Mouse (Mus musculus): Measurements from ENCODE around the gene Arcn1. TPM values are rescaled to one million over a fixed set of nuclear protein-coding genes. Genes with fewer than 3 reads are reported as not detected.

Arcn1 gene
- 92.3 and 104 TPM in 2 replicates for polyA plus RNA-seq (2015; fragmentation: Nextera tagmentation; extraction: Ambion mirVana)

DNA sequence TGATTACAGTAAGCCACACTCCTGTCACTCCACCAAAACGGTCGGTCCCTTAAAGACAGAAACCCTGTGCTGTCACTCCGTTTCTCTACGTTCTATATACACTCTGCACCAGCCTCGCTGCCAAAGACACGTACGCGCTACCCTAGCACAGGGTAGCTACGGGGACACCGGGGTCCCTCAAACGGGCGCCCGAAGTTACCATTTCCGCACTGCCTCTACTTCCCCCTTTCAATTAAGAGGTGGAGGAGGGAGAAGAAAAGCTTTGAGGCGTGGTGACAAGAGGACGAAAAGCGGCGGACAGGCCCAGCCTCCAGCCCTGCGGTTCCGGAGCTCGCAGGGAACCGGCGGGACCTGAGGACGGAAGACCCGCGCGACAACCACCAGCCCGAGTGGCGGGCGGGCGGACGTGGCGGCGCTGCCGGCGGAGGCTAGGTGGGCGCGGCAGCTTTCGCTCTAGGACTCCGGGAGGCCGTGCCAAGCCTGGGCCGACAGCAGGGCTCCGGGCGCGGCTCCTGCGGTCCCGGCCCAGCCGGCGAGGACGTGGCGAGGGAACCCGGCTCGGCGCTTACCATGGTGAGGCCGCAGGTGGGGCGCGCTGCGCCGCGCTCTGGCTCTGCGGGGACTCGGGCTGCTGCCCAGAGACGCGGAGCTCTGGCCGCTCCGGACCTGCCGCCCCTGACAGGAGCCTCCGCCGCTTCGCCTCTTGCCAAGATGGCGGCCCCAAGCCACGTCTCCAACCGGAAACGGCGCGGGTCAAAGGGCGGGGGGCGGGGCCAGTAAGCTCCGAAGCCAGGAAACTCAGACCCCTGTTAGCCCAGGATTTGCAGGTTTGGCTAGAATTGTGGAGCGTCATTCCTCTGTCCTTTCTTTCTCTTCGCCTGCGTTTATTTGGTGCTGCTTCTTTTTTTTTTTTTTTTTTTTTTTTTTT, at the start of gene Arcn1, which contains the start of gene Ift46:
Gene Arcn1, minus strand, starts transcription at position 745 of the 928 bp plus-strand sequence.
Gene Ift46, plus strand, starts transcription at position 808 of the 928 bp plus-strand sequence.
- Histone ChIP-seq H3K36me3 (ENCODE audit: insufficient read depth, low read length) (no peaks in the 10 kb centered on the region), H3K27ac (ENCODE audit: low read length) (peak within 1 kb of the TSS; percentile 99), H3K9me3 (ENCODE audit: low read length) (no peaks in the 10 kb centered on the region), H3K4me3 (ENCODE audit: low read depth, low read length) (peak within 1 kb of the TSS; percentile 99), H3K9ac (replicated peaks; ENCODE audit: low read depth) (peak within 1 kb of the TSS; percentile 98), H3K27me3 (replicated peaks; ENCODE audit: insufficient read depth, low read length) (no peaks in the 10 kb centered on the region), H3K4me2 (replicated peaks; ENCODE audit: low read depth, low read length) (peak within 1 kb of the TSS; percentile 76), H3K4me1 (ENCODE audit: insufficient read depth, low read depth, low read length) (peaks cover 3% of the 10 kb centered on the region; the same call in 1 of the 2 replicates)
- TF ChIP-seq EP300 (IDR thresholded peaks at IDR 0.05) (no peak), CTCF (IDR thresholded peaks at IDR 0.05) (no peak)
- DNase-seq (ENCODE audit: low spot score), result peak; percentile 94
- peak; percentile 94 for ATAC-seq
- WGBS, result under 1% methylated on average over 63 of the region's 82 CpGs

DNA sequence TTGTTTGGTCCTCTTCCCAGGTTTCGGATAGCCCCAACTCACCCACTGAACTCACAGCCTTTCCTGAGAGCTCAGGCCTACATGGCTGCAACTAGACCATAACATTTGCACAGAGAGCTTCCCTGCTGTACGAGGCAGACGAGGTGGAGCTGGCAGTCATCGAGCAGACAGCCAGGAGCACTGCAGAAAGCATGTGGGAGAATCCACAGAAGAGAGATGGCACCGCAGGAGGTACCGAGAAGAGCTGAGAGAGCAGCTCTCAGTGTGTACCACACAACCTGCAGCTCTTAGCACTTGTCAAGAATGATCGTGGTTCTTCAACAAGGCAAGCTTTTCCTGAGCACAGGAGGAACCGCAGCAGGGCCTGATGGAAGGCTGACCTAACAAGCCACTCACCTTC, 46.5 kb upstream of the Arcn1 start:
- 95% methylated on average over 8 of the region's 8 CpGs for WGBS
- Histone ChIP-seq H3K4me1 (ENCODE audit: insufficient read depth, low read depth, low read length) (no peaks in the 10 kb centered on the region), H3K9me3 (ENCODE audit: low read length) (no peaks in the 10 kb centered on the region), H3K9ac (replicated peaks; ENCODE audit: low read depth) (no peak overlapping the region), H3K4me2 (replicated peaks; ENCODE audit: low read depth, low read length) (no peak overlapping the region), H3K27me3 (replicated peaks; ENCODE audit: insufficient read depth, low read length) (no peaks in the 10 kb centered on the region), H3K36me3 (ENCODE audit: insufficient read depth, low read length) (peaks cover 83% of the 10 kb centered on the region), H3K27ac (ENCODE audit: low read length) (no peak overlapping the region), H3K4me3 (ENCODE audit: low read depth, low read length) (no peak overlapping the region)
- DNase-seq (ENCODE audit: low spot score), result no peak
- no peak for ATAC-seq
- TF ChIP-seq CTCF (IDR thresholded peaks at IDR 0.05) (no peak), EP300 (IDR thresholded peaks at IDR 0.05) (no peak)

DNA sequence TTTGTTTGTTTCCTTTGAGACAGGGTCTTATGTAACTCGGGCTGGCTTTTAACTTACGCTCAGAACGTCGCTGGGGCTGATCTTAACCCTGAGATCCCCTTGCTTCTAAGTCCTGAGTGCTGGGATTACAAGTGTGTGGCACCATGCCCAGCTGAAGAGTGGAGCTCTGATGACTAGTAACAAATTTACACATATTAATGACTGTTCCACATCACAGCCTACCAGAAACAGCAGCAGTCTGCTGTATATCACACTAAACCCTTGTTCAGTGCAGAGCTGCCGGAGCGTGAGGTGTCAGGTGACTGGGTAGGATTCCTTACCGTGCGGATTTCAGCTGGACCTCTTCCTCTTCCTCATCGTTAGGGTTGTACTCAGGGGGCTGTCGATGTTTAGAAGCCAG, 42.7 kb upstream of the Arcn1 start:
- Histone ChIP-seq H3K27ac (ENCODE audit: low read length) (no peak overlapping the region), H3K9me3 (ENCODE audit: low read length) (no peaks in the 10 kb centered on the region), H3K4me2 (replicated peaks; ENCODE audit: low read depth, low read length) (no peak overlapping the region), H3K9ac (replicated peaks; ENCODE audit: low read depth) (no peak overlapping the region), H3K27me3 (replicated peaks; ENCODE audit: insufficient read depth, low read length) (no peaks in the 10 kb centered on the region), H3K36me3 (ENCODE audit: insufficient read depth, low read length) (peaks cover 71% of the 10 kb centered on the region), H3K4me3 (ENCODE audit: low read depth, low read length) (no peak overlapping the region), H3K4me1 (ENCODE audit: insufficient read depth, low read depth, low read length) (no peaks in the 10 kb centered on the region)
- TF ChIP-seq CTCF (IDR thresholded peaks at IDR 0.05), result no peak
- no peak for TF ChIP-seq EP300 (IDR thresholded peaks at IDR 0.05)
- no peak for DNase-seq (ENCODE audit: low spot score)
- no peak for ATAC-seq
- WGBS, result 75% methylated on average over 10 of the region's 10 CpGs

DNA sequence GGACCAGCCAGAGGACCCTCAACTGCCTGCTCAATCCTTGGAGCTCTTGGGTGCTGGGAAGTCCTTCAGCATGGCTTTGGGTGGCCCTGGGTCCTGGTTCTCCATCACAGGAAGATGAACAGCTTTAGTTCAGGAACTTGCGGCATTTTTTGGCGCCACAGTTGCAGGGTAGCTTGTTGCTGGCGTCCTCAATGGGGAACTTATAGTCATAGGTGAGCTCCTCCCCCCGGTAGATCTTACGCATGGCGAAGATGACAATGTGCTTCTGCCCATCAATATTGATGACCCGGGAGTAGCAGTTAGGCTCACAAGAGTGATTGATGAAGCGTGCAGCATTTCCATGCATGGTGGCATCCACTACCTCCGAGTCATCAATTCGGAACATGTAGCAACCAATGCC, 40.1 kb upstream of the Arcn1 start:
- Histone ChIP-seq H3K9ac (replicated peaks; ENCODE audit: low read depth) (no peak overlapping the region), H3K9me3 (ENCODE audit: low read length) (no peaks in the 10 kb centered on the region), H3K4me2 (replicated peaks; ENCODE audit: low read depth, low read length) (no peak overlapping the region), H3K36me3 (ENCODE audit: insufficient read depth, low read length) (peaks cover 53% of the 10 kb centered on the region; the same call in 1 of the 2 replicates), H3K4me3 (ENCODE audit: low read depth, low read length) (no peak overlapping the region), H3K4me1 (ENCODE audit: insufficient read depth, low read depth, low read length) (no peaks in the 10 kb centered on the region), H3K27me3 (replicated peaks; ENCODE audit: insufficient read depth, low read length) (no peaks in the 10 kb centered on the region), H3K27ac (ENCODE audit: low read length) (no peak overlapping the region)
- TF ChIP-seq CTCF (IDR thresholded peaks at IDR 0.05) (no peak), EP300 (IDR thresholded peaks at IDR 0.05) (no peak)
- DNase-seq (ENCODE audit: low spot score) (no peak), ATAC-seq (no peak)
- 95% methylated on average over 10 of the region's 10 CpGs for WGBS

DNA sequence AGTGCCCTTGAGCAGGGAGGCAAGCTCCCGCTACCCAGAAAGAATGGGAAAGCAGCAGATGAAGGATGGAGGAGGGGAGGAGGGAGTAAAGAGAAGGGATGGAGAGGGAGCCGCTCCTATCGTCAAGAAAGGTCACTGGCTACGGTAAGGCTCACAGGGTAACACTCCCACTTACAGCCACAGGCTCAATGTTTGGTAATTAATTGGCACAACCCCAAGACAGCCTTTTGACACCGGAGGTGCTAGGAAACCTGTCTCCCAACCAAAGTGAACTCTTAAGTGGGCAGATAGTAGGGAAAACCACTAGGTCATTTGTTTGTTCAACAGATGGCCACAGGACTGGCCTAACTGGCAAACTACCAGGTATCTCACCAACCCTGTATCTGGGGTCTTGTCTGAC, 39.5 kb upstream of the Arcn1 start:
- ATAC-seq (no peak), DNase-seq (ENCODE audit: low spot score) (peak; percentile 23)
- no peak overlapping the region for H3K4me3 ChIP-seq (ENCODE audit: low read depth, low read length)
- WGBS, result 63% methylated on average over 5 of the region's 5 CpGs
- no peak for TF ChIP-seq CTCF (IDR thresholded peaks at IDR 0.05)
- no peak for TF ChIP-seq EP300 (IDR thresholded peaks at IDR 0.05)
- no peaks in the 10 kb centered on the region for H3K27me3 ChIP-seq (replicated peaks; ENCODE audit: insufficient read depth, low read length)
- H3K4me1 ChIP-seq (ENCODE audit: insufficient read depth, low read depth, low read length), result no peaks in the 10 kb centered on the region
- H3K9ac ChIP-seq (replicated peaks; ENCODE audit: low read depth), result no peak overlapping the region
- H3K4me2 ChIP-seq (replicated peaks; ENCODE audit: low read depth, low read length), result no peak overlapping the region
- peaks cover 49% of the 10 kb centered on the region; the same call in 1 of the 2 replicates for H3K36me3 ChIP-seq (ENCODE audit: insufficient read depth, low read length)
- no peak overlapping the region for H3K27ac ChIP-seq (ENCODE audit: low read length)
- no peaks in the 10 kb centered on the region for H3K9me3 ChIP-seq (ENCODE audit: low read length)

DNA sequence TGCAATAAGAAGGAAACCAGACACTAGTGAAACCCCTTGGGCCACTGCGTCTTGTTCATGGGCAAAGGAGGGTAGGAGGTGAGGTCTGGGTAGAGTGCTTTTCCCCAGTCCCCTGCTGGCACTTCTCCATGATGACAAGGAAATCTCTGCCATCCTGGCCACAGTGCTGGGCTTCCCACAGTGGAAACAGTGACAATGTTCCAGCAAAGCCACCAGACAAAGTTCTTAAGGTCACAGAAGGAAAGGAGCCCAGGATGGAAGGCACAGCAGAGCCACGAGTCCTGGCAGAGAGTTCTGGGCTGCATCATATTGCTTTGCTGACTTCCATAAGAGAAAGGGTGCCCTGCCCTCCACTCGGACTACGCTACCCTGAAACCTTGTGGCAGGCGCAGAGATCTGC, 37.9 kb upstream of the Arcn1 start:
- Histone ChIP-seq H3K27me3 (replicated peaks; ENCODE audit: insufficient read depth, low read length) (no peaks in the 10 kb centered on the region), H3K9ac (replicated peaks; ENCODE audit: low read depth) (no peak overlapping the region), H3K4me3 (ENCODE audit: low read depth, low read length) (no peak overlapping the region), H3K27ac (ENCODE audit: low read length) (no peak overlapping the region), H3K4me1 (ENCODE audit: insufficient read depth, low read depth, low read length) (no peaks in the 10 kb centered on the region), H3K9me3 (ENCODE audit: low read length) (no peaks in the 10 kb centered on the region), H3K4me2 (replicated peaks; ENCODE audit: low read depth, low read length) (no peak overlapping the region), H3K36me3 (ENCODE audit: insufficient read depth, low read length) (peaks cover 38% of the 10 kb centered on the region; the same call in 1 of the 2 replicates)
- 90% methylated on average over 5 of the region's 5 CpGs for WGBS
- no peak for TF ChIP-seq CTCF (IDR thresholded peaks at IDR 0.05)
- TF ChIP-seq EP300 (IDR thresholded peaks at IDR 0.05), result no peak
- no peak for DNase-seq (ENCODE audit: low spot score)
- no peak for ATAC-seq
